Mouse (Mus musculus) R1 (cell line): ENCODE results near the gene Jmjd1c.
A peak's percentile ranks its signal among the peaks of the same experiment; 100 is the strongest.

Experiments used
- DNase-seq: peaks from one replicate; pipeline ENCODE4 v3.0.0-alpha.2; 2018; ENCODE audit warnings: low read depth, low spot score

Jmjd1c gene

DNA sequence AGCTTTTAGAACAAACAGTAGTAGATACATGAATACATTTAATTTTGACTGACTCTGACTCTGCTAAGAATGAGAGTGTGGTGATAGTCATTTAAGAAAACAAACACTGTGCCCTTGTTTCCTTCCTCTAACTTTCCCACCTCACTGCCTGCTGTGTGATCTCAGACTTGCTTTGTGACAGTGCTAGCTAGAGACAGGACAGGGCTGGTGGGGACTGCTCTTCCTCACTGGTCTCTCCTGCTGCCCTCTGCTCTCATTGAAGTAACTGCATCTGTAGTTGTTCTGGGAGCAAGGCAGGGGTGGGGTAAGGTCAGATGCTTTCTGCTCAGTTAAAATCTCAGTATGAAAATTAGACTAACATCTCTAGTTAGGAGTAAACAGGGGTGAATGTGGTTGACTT lies 93.1 kb downstream of the Jmjd1c start:
- no peak for DNase-seq

DNA sequence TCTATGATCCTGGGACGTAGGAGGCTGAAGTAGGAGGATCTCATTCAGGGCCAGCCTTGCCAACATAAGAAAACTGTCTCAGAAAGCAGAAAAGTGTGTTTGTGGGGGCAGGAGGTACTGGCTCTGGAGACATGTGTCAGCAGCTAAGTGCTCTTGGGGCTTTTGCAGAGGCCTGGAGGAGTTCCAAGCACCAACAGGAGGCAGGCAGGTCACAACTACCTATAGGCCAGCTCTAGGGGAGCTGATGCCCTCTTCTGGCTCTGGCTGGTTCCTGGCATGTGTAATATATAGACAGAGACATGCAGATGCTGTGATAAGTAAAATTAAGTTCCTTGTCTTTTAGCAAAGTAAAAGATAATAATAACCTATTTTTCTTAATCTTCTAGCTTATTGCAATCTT lies 94.3 kb downstream of the Jmjd1c start:
- no peak for DNase-seq

DNA sequence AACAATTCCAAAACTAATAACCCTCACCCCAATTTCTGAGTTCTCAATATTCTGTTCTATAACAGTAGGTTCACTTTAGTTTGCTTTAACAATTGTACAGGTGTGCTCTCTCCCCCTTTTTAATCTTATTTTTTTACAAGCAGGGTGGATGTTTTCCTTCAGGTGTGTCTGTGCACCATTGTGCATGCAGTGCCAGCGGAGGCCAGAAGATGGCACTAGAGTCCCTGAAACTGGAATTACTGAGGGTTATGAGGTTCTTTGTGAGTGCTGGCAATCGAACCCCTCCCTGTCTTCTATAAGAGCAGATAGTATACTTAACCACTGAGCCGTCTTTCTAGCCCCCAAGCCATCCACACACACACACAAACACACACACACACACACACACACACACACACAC lies 96.4 kb downstream of the Jmjd1c start:
- DNase-seq: peak; percentile 76

DNA sequence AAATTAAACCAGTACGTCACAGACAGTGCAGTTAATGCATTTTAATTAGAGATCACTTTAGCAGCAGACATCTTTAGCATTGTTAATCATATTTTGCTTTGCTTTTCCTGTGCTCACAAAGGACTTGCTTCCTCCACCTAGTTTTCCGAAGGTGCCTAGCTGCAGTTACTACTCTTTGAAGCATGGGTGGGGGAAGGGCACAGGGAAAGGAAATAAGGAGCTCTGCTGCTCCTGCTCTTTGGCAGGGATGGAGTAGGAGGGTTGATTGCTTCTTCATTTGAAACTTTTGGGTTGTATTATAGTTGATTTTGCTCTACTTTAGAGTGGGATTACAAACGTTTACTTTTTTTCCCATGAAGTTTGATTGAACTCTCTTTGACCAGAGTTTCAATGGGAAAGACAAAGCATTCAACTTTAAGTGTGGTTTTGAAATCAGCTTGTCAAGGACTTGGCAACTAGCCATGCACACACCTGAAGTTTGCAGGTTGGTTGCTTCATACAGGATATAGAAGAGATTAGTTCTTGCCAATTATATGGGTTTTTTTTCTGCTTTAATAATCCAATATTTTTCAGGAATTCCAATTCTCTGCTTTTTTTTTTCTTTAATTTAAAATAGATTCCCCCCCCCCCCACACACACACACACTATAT lies 97.2 kb downstream of the Jmjd1c start:
- DNase-seq: peak; percentile 43

DNA sequence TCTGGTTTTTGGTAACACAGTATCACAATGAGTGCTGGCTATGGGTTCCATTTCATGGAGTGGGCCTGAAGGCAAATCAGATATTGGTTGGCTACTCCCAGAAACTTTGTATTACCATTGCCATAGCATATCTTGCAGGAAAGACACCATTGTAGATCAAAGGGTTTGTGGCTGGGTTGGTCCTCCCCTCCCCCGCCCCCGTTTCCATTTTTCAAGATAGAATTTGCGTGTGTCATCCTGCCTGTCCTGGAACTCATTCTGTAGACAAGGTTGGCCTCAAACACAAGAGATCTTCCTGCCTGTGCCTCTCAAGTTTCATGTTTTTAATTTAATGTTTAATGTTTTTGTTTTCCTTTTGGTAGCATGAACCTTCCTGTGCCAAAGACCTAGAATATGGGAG lies 98.1 kb downstream of the Jmjd1c start:
- no peak for DNase-seq

DNA sequence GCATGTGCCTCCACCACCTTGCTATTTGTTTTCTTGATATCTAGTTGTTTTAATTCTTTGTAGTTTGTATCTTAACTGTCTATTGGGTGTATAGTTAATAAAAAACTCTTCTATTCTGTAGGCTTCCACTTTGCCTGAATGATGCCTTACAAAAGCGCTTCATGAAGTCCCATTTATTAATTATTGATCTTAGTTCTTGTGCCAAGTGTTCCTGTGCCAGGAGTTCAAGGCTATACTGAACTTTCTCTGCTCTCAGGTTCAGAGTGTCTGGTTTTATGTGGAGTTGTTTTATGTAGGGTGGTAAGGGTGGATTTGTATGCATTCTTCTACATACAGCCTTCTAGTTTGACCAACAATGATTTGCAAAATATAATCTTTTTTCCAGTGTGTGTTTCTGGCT lies 99.7 kb downstream of the Jmjd1c start:
- DNase-seq: no peak

DNA sequence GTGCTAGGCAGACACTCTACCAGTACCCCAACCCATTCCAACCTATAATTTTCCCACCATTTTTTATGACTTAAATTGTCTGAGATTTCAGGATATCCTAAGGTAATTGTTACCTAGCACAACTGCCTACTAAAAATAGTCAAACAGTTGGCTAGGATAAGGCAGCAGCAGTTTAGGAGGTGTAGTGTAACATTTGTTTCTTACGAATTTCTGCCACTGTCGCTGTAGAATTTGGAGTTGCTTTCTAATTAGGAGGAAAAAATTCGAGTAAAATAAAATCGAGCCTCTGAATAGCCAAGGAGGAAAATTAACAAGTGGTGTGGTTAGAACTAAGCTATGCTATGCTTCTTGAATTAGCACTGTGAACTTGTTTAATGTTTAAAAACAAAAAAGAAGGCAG lies 101.3 kb downstream of the Jmjd1c start:
- DNase-seq: no peak

DNA sequence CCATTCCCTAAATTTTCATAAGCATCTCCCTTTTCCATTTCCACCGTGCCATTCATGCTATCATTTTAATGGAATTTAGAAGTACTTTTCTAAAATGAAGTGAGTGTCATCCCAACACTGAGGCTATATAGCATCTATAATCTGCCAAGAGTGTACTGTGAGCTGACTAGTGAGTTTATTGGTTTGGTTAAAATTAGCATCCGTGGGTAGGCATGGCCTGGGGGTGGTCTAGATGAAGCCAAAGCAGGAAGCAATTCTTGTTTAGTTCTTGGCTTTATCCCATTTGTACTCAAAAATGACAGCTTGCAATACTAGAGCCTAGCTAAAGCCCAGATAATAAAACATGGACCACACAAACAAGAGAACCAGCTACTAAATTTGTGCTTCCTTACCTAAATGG lies 101.9 kb downstream of the Jmjd1c start:
- no peak for DNase-seq

DNA sequence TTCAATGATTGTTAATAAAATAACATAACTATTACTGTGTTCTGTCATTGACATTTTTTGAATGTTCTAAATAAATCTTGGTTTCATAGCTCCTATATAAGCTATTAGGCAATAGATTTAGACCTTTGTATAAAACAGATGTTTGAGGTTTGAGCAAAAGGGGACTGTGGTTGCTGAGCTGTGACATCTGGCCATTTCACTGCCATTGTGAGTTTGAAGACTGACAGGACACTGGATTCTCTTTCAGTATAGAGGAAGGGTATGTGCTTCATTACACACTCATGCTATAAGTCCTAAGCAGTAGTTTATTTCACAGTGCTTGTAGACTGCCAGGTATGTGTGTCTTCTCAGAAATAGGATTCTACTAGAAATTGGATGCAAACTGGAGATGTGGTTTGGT lies 105.8 kb downstream of the Jmjd1c start:
- DNase-seq: no peak

DNA sequence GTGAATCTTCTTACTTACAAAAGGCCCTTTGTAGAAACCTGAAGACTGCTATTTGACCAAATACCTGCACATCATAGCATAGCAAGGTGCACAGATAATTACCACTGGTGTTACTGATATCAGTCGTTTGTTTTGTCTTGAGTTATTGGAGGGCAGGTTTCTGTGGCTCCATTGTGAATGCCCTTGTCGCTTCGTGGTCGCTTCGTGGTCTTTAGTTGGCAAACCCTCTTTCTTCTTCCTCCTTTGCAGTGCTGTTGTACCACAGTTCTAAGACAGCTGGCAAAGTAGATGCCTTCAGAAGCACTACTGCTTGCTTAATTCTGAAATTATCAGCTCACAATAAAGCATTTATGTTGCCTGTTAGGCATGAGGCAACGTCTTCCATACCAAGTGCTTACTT lies 106.5 kb downstream of the Jmjd1c start:
- DNase-seq: no peak

DNA sequence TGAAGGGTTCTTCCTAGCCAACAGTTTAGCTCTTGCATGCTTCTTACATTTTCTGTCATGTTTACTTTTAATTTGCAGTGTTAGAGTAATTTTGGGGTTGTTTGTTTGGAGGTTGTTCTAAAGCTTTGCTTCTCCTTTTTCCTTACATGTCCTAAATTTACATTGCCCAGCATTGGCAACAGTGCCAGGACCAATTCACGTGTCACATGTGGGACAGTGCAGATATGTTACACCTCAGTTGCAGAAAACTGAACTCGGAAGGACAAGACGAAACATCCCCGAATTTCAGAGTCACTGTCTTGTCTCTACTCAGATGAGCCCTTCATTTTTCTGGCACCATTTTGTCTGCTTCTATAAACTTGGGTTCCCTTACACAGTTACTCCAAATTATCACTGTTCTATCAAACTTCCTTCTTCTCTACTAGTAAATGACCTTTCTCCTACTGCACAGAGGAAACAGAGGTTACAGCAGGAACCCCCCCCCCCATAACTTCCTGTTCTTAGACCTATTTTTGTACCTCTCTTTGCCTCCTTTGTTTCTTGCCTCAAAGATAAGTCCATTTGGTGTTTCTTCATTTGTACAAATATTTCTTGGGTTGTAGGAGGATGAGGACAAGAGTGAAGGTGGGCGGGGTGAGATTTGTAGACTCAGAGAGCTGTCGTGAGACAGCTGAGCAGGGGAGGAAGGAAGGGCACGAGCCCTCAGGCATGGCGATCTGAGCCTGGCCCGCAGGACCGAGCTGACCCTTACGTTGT lies 108.9 kb downstream of the Jmjd1c start:
- no peak for DNase-seq

DNA sequence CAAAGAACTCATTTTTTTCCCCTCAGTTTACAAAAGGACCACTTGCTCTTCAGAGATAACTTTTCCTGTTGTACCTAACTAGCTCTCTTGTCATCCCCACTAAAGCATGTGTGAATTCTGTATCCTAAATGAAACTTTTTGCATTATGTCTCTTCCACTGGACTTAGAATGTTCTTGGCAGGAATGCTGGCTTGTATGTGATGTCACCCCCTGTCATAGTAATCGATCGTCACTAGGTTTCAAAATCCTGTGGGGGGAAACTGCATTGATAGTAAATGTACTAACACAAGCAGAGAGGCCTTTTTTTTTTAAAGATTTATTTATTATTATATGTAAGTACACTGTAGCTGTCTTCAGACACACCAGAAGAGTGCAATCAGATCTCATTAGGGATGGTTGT lies 112.0 kb downstream of the Jmjd1c start:
- no peak for DNase-seq

DNA sequence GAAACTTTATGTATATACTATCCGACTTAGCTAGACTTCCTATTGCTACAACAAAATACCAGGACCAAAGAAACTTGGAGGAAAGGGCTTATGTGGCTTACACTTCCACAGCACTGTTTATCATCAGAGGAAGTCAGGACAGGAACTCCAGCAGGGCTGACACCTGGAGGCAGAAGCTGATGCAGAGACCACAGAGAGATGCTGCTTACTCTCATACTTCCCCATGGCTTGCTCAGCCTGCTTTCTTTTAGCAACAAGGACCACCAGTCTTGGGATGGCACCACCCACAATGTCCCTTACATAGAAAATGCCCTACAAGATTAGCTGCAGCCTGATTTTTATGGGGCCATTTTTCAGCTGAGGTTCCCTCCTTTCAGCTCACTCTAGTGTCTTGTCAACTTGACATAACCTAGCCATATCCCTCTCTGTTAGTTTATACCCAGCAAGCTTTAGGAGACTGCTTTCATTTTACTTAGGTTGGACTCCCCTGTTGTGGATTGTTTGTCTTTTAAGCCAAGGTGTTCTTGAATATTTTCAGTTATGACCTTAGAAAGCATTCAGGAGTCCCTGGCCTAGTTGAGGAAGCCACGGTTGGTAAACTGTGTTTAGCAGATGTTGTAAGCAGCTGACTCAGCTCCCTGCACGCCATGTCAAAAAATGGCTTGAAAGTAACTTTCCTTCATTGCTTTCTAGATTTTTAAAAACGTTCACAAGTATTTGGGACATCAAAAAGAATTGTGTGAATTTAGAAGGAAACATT lies 114.2 kb downstream of the Jmjd1c start:
- DNase-seq: no peak

DNA sequence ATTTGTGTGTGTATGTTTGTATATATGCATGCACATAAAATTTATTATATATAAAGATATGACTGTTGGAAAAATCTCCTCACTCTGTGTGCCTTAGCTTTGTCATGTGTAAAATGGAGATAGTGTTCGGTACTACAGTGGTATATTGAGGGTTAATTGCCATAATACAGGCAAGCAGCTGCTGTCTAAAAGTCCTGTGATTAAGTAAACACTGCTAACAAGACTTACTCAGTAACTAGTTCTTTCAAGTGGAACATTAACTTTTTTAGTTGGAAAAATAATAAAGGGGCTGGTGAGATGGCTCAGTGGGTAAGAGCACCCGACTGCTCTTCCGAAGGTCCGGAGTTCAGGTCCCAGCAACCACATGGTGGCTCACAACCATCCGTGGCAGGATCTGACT lies 116.1 kb downstream of the Jmjd1c start:
- DNase-seq: no peak

DNA sequence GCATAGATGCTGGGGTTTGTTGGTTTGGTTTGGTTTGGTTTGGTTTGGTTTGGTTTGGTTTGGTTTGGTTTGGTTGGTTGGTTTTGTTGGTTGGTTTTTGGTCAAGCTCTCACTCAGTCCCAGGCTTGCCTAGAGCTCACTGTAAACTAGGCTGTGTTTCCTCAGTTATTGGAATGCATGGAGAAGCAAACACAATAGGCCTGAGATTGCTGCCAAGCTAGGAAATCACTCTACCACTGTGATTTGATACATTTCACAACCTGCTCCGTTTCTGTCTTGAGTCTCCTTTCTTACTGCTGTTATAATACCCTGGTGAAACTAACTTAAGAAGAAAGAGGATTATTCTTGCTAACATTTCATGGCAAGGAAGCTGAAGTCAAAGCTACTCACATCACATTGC lies 117.8 kb downstream of the Jmjd1c start:
- DNase-seq: no peak

DNA sequence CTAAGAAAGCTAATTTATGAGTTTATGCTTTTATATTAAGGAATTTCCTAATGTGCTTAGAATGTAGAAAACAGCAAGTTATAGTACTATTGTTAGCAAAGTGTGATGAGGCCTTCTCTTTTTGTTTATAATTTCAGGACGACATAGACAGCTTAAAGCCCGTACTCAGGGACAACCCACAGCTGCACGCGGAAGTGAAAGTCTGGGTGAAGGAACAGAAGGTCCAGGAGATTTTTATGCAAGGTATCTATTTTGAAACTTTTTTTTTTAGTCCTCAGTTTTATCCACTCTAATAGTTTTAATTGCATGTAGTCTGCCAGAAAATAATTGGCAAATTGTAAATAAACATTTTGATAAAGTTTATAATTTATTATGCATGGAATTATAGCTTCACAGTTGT lies 119.2 kb downstream of the Jmjd1c start:
- no peak for DNase-seq

DNA sequence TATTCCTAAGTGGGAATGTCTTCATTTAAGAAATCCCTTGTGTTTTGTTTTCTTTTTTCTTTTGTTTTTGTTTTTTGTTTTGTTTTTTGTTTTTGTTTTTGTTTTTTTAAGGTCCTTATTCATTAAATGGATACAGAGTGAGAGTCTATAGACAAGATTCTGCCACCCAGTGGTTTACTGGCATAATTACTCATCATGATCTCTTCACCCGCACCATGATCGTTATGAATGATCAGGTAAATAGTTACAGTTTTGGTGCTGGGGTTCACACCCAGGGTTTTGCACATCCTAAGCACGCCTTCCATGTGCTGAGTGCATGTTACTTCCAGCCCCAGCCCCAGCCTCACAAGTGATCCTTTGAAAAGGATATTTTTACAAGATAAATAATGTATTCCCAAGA lies 120.9 kb downstream of the Jmjd1c start:
- DNase-seq: no peak

DNA sequence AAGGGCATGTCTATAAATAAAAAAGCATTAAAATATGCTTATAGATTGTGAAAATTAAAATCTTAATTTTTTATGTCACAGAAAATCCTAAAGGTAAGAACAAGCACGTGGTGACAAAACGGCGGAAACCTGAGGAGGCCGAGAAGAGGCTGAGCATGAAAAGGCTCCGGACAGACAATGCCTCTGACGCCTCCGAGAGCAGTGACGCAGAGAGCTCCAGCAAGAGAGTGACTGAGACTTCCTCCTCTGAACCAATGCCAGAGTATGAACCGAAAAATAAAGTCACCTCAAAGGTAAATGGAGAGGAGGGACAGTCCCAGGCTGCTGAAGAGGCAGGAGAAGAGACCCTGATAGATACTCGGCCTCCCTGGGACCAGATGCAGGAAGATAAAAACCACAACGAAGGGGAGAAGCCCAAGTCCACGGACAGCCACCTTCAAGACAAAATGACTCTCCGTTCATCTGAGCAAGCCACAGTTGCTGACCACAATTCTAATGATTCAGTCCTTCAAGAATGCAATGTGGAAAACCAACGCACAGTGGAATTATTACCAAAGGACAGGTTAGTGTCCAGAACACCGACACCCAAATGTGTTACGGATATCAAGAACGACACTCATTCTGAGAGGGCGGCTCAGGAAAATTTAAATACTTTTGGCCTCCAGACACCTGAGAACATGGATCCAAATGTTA lies 123.1 kb downstream of the Jmjd1c start:
- no peak for DNase-seq

DNA sequence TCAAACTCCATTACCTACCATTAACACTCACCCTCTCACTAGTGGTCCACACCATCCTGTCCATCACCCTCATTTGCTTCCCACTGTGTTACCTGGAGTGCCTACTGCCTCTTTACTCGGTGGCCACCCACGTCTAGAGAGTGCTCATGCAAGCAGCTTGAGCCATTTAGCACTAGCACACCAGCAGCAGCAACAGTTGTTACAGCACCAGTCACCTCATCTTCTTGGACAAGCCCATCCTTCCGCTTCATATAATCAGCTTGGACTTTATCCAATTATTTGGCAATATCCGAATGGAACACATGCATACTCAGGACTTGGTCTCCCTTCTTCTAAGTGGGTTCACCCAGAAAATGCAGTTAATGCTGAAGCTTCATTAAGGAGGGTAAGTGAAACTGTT lies 124.3 kb downstream of the Jmjd1c start:
- DNase-seq: no peak

DNA sequence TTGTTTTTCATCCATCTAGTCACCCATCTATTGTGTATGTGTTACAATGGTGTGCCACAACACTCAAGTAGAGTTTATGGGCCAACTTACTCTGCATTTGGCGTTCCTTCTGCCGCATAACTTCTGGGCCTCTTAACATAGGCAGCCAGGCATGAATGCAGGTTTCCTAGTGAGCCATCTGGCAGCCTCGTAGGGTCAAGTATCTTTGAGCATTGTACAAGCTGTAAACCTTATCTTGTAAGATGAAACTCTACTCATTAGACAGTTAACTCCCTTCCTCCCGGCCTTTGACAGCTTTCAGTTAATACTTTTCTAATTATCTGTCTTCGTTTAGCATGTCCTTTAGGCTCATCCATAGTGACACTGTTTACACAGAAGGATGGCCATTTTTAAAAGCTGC lies 125.4 kb downstream of the Jmjd1c start:
- DNase-seq: no peak

DNA sequence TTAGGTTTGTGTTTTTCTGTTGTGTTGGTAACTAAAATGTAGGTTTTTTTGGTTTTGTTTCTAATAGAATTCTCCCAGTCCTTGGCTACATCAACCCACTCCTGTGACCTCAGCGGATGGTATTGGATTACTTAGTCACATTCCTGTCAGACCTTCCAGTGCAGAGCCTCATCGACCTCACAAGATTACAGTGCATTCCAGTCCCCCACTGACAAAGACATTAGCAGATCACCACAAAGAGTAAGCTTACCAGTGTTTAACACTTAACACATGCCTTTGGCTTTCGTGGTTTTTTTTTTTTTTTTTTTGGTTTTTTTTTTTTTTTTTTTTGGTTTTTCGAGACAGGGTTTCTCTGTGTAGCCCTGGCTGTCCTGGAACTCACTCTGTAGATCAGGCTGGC lies 128.0 kb downstream of the Jmjd1c start:
- DNase-seq: peak; percentile 85

DNA sequence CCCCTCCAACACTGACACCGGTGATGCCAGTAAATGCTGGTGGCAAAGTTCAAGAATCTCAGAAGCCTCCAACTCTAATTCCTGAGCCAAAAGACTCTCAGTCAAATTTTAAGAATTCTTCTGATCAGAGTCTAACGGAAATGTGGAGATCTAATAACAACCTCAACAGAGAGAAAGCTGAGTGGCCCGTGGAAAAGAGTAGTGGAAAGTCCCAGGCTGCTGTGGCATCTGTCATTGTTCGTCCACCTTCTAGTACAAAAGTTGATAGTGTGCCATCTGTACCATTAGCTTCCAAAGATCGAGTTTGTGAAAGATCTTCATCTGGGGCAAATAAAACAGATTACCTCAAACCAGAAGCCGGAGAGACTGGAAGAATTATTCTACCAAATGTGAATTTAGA lies 129.6 kb downstream of the Jmjd1c start:
- DNase-seq: no peak
